Mouse (Mus musculus) adrenal gland, postnatal 4 days (tissue): ENCODE measurements at regions not wholly inside any gene's neighbourhood (a gene's known extent, or its start where the extent isn't known, plus 50 kb on each side); places are given as distances from the start of the nearest gene placed in this dataset.

Experiments
- DNase-seq, 2 experiments: peaks; one replicate each; pipeline ENCODE4 v3.0.0; 2021 to 2022; ENCODE audit warnings: low spot score in 2 of 2, mixed read lengths in 2 of 2

- DNase-seq = no peak
Measured at GRCm38 (mm10) chr16:21318640-21319365, 104.1 kb upstream of the Vps8 start.

GRCm38 (mm10) chr16:21320284-21320683 is 102.6 kb upstream of the Vps8 start:
- no peak for DNase-seq

GRCm38 (mm10) chr16:21321188-21322070 is 101.5 kb upstream of the Vps8 start:
- DNase-seq = no peak

GRCm38 (mm10) chr16:21322437-21322836 is 100.5 kb upstream of the Vps8 start:
- no peak for DNase-seq

- no peak for DNase-seq
Measured at GRCm38 (mm10) chr16:21323446-21324034, 99.4 kb upstream of the Vps8 start.

GRCm38 (mm10) chr16:21327969-21328368 is 94.9 kb upstream of the Vps8 start:
- DNase-seq = no peak

GRCm38 (mm10) chr16:21329199-21329598 is 93.7 kb upstream of the Vps8 start:
- no peak for DNase-seq

GRCm38 (mm10) chr16:21331229-21331628 is 91.7 kb upstream of the Vps8 start:
- no peak for DNase-seq

GRCm38 (mm10) chr16:21332411-21332810 is 90.5 kb upstream of the Vps8 start:
- DNase-seq = no peak

GRCm38 (mm10) chr16:21332862-21333222 is 90.1 kb upstream of the Vps8 start:
- no peak for DNase-seq

GRCm38 (mm10) chr16:21333223-21333951 is 89.5 kb upstream of the Vps8 start:
- DNase-seq = peak; percentile 84

GRCm38 (mm10) chr16:21339061-21339459 is 83.9 kb upstream of the Vps8 start:
- no peak for DNase-seq

- DNase-seq = peak; percentile 21 to 24
Measured at GRCm38 (mm10) chr16:21339460-21340081, 83.3 kb upstream of the Vps8 start.

- no peak for DNase-seq
Measured at GRCm38 (mm10) chr16:21340136-21340535, 82.8 kb upstream of the Vps8 start.

- DNase-seq = no peak
Measured at GRCm38 (mm10) chr16:21349869-21350268, 73.0 kb upstream of the Vps8 start.

GRCm38 (mm10) chr16:21351289-21351688 is 71.6 kb upstream of the Vps8 start:
- DNase-seq = no peak

GRCm38 (mm10) chr16:21353111-21353510 is 69.8 kb upstream of the Vps8 start:
- DNase-seq = no peak

- DNase-seq = no peak
Measured at GRCm38 (mm10) chr16:21353545-21353944, 69.4 kb upstream of the Vps8 start.

- DNase-seq = no peak
Measured at GRCm38 (mm10) chr16:21355638-21356037, 67.3 kb upstream of the Vps8 start.

- DNase-seq = no peak
Measured at GRCm38 (mm10) chr16:21357433-21357832, 65.5 kb upstream of the Vps8 start.
